Mouse (Mus musculus): Measurements from ENCODE around the gene Nr6a1.

DNA sequence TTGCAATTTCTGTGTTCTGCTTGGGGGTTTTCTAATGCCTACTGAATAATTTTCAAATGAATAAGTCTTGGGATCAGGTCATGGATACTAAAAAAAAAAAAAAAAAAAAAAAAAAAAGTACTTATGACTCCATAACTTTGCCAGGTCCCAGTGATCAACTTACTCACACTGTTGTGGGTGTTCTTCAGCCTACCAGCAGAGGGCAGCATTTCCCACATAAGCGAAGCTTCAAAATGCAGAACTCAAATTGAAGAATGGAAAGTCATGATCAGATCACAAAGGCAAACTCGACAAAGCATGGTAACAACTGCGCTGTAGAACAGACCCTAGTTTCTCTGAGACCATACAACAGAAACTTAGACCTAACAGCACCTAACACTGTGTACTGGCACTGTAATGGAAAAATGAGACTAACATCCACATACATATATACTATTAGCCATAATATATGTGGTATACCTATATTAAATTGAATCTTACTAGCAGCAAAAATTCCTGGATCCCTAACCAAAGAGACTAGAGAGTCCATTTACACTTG, 130.3 kb downstream of the Nr6a1 start:
- TF ChIP-seq CTCF (IDR thresholded peaks at IDR 0.05; ENCODE audit: extremely low read depth, insufficient read depth, low read length), result peak; percentile 92
- TF ChIP-seq POLR2A (IDR thresholded peaks at IDR 0.05; ENCODE audit: extremely low read depth, insufficient read depth, low read length), result no peak
